Mouse (Mus musculus) neural tube, embryonic 14.5 days (tissue): ENCODE results near the gene Fam167b. TPM values are rescaled to one million over a fixed set of nuclear protein-coding genes. Genes with fewer than 3 reads are reported as not detected.
"Not testable (repeated sequence)": the region's sequence is repeated elsewhere in the genome, so short reads cannot be mapped to it uniquely, and the experiment has no call there.

ENCODE experiments used
- ATAC-seq: fragments of 200-750 bp; cut with Nextera tagmentation; 2 replicates; pipeline ENCODE4 v1.8.0; 2017; ENCODE audit warnings: low read depth, mild to moderate bottlenecking, moderate TSS enrichment, moderate library complexity
- H3K27ac ChIP-seq: fragments of 300-500 bp; sonication (generic); 2 replicates; pipeline ENCODE4 v1.5.1; 2014; ENCODE audit warnings: low read depth, mild to moderate bottlenecking, control low read depth, low read length, moderate library complexity, mixed read lengths
- H3K27me3 ChIP-seq: fragments of 300-500 bp; sonication (generic); 2 replicates; pipeline ENCODE4 v1.6.1; 2014; ENCODE audit warnings: low read length; ENCODE audit not compliant: control insufficient read depth, insufficient read depth
- H3K36me3 ChIP-seq: fragments of 300-500 bp; sonication (generic); 2 replicates; pipeline ENCODE4 v1.6.1; 2014; ENCODE audit warnings: low read length, mixed read lengths; ENCODE audit not compliant: control insufficient read depth, insufficient read depth
- H3K4me1 ChIP-seq: fragments of 300-500 bp; sonication (generic); 2 replicates; pipeline ENCODE4 v1.6.1; 2014; ENCODE audit warnings: low read length; ENCODE audit not compliant: control insufficient read depth, insufficient read depth
- H3K4me2 ChIP-seq: fragments of 300-500 bp; sonication (generic); 2 replicates; pipeline ENCODE4 v1.6.1; 2014; ENCODE audit warnings: mild to moderate bottlenecking, low read depth, low read length, control low read depth
- H3K4me3 ChIP-seq: fragments of 300-500 bp; sonication (generic); 2 replicates; pipeline ENCODE4 v1.5.1; 2014; ENCODE audit warnings: low read depth, low read length, control low read depth, mixed read lengths
- H3K9ac ChIP-seq: fragments of 300-500 bp; sonication (generic); replicated peaks from 2 replicates; pipeline ENCODE4 v1.6.1; 2014; ENCODE audit warnings: low read depth, mild to moderate bottlenecking, control low read depth, low read length, mixed read lengths
- H3K9me3 ChIP-seq: fragments of 300-500 bp; sonication (generic); 2 replicates; pipeline ENCODE4 v1.6.1; 2016; ENCODE audit warnings: low read length; ENCODE audit not compliant: control insufficient read depth
- WGBS: fragments of 180-500 bp; shearing (Covaris S2); extraction: QIAGEN DNeasy Blood & Tissue Kit; methylation state at CpG from one replicate; pipeline ENCODE4 v1.1.7; 2014; 5-methylcytosine and 5-hydroxymethylcytosine counted together
- polyA plus RNA-seq: library from polyadenylated mRNA; unstranded; fragments of >200 nt; fragmentation: Nextera tagmentation; extraction: Ambion mirVana; gene quantifications from 2 replicates; pipeline ENCODE4 v1.2.1, GENCODE M21; 2014

Fam167b gene
- polyA plus RNA-seq, 1 experiment from 2014 or later, result not detected

GRCm38 (mm10) chr4:129557256-129557808 lies 21.0 kb downstream of the Fam167b start:
- 83% methylated on average over 9 of the region's 9 CpGs for WGBS
- no peak overlapping the region for H3K9ac ChIP-seq
- ATAC-seq, result no peak
- no peaks in the 10 kb centered on the region for H3K27me3 ChIP-seq
- H3K9me3 ChIP-seq, result no peaks in the 10 kb centered on the region
- H3K36me3 ChIP-seq, result no peaks in the 10 kb centered on the region
- H3K4me2 ChIP-seq, result peak overlapping the region; percentile 52; the same call in 1 of the 2 replicates
- peaks cover 2% of the 10 kb centered on the region; the same call in 1 of the 2 replicates for H3K4me1 ChIP-seq
- no peak overlapping the region for H3K27ac ChIP-seq
- H3K4me3 ChIP-seq, result no peak overlapping the region

- H3K27ac ChIP-seq, result no peak overlapping the region
- peak; percentile 76 for ATAC-seq
- H3K27me3 ChIP-seq, result no peaks in the 10 kb centered on the region
- WGBS, result 7% methylated on average over 30 of the region's 33 CpGs
- peak overlapping the region; percentile 37 for H3K9ac ChIP-seq
- peak overlapping the region; percentile 52 for H3K4me2 ChIP-seq
- H3K9me3 ChIP-seq, result no peaks in the 10 kb centered on the region
- H3K4me1 ChIP-seq, result peaks cover 2% of the 10 kb centered on the region; the same call in 1 of the 2 replicates
- no peaks in the 10 kb centered on the region for H3K36me3 ChIP-seq
- H3K4me3 ChIP-seq, result peak overlapping the region; percentile 30
Observed at GRCm38 (mm10) chr4:129556532-129557223, 21.7 kb downstream of the Fam167b start.

- no peaks in the 10 kb centered on the region for H3K27me3 ChIP-seq
- H3K4me2 ChIP-seq, result peak overlapping the region; percentile 52
- peak overlapping the region; percentile 37 for H3K9ac ChIP-seq
- peak overlapping the region; percentile 30 for H3K4me3 ChIP-seq
- H3K36me3 ChIP-seq, result no peaks in the 10 kb centered on the region
- WGBS, result under 1% methylated on average over 24 of the region's 24 CpGs
- peak; percentile 80 for ATAC-seq
- peak overlapping the region; percentile 3 for H3K27ac ChIP-seq
- H3K9me3 ChIP-seq, result no peaks in the 10 kb centered on the region
- H3K4me1 ChIP-seq, result peaks cover 2% of the 10 kb centered on the region; the same call in 1 of the 2 replicates
Observed at GRCm38 (mm10) chr4:129555862-129556531, 22.4 kb downstream of the Fam167b start.

- Histone ChIP-seq H3K4me2 (peak overlapping the region; percentile 52), H3K4me3 (peak overlapping the region; percentile 30), H3K9ac (peak overlapping the region; percentile 37), H3K27me3 (no peaks in the 10 kb centered on the region), H3K4me1 (peaks cover 2% of the 10 kb centered on the region; the same call in 1 of the 2 replicates), H3K36me3 (no peaks in the 10 kb centered on the region), H3K27ac (peak overlapping the region; percentile 3; the same call in 1 of the 2 replicates), H3K9me3 (no peaks in the 10 kb centered on the region)
- peak; percentile 22; the same call in 1 of the 2 replicates for ATAC-seq
- WGBS, result 2% methylated on average over 16 of the region's 16 CpGs
Observed at GRCm38 (mm10) chr4:129555421-129555861, 22.9 kb downstream of the Fam167b start.

GRCm38 (mm10) chr4:129554512-129554911 lies 23.8 kb downstream of the Fam167b start:
- H3K4me3 ChIP-seq, H3K9ac ChIP-seq: not testable (repeated sequence)
- 52% methylated on average over 4 of the region's 6 CpGs for WGBS

GRCm38 (mm10) chr4:129550295-129550694 lies 28.1 kb downstream of the Fam167b start:
- Histone ChIP-seq H3K9me3 (no peaks in the 10 kb centered on the region), H3K4me2 (no peak overlapping the region), H3K4me3 (no peak overlapping the region), H3K27me3 (no peaks in the 10 kb centered on the region), H3K4me1 (no peaks in the 10 kb centered on the region; the same call in 1 of the 2 replicates), H3K27ac (no peak overlapping the region), H3K9ac (no peak overlapping the region), H3K36me3 (no peaks in the 10 kb centered on the region)
- ATAC-seq, result no peak
- 90% methylated on average over 1 of the region's 1 CpGs for WGBS

More at GRCm38 (mm10) chr4:129554512-129554911, 23.8 kb downstream of the Fam167b start:
- H3K4me1 ChIP-seq, ATAC-seq, H3K4me2 ChIP-seq, H3K27me3 ChIP-seq, H3K9me3 ChIP-seq, H3K27ac ChIP-seq, H3K36me3 ChIP-seq: not testable (repeated sequence)

- 94% methylated on average over 2 of the region's 2 CpGs for WGBS
- Histone ChIP-seq H3K4me2 (no peak overlapping the region), H3K36me3 (no peaks in the 10 kb centered on the region), H3K27me3 (no peaks in the 10 kb centered on the region), H3K9ac (no peak overlapping the region), H3K9me3 (no peaks in the 10 kb centered on the region), H3K4me3 (no peak overlapping the region), H3K4me1 (no peaks in the 10 kb centered on the region), H3K27ac (no peak overlapping the region)
- no peak for ATAC-seq
Observed at GRCm38 (mm10) chr4:129549306-129549705, 29.0 kb downstream of the Fam167b start.

GRCm38 (mm10) chr4:129547631-129548030 lies 30.7 kb downstream of the Fam167b start:
- H3K9ac ChIP-seq, H3K4me2 ChIP-seq, H3K4me1 ChIP-seq, H3K27ac ChIP-seq, H3K9me3 ChIP-seq, ATAC-seq, H3K27me3 ChIP-seq, H3K36me3 ChIP-seq, H3K4me3 ChIP-seq: not testable (repeated sequence)
- 93% methylated on average over 4 of the region's 4 CpGs for WGBS

GRCm38 (mm10) chr4:129544106-129544505 lies 34.2 kb downstream of the Fam167b start:
- no peaks in the 10 kb centered on the region for H3K36me3 ChIP-seq
- 80% methylated on average over 4 of the region's 4 CpGs for WGBS
- H3K9ac ChIP-seq, result no peak overlapping the region
- peak overlapping the region; percentile 28; the same call in 1 of the 2 replicates for H3K27ac ChIP-seq
- no peak for ATAC-seq
- H3K4me2 ChIP-seq, result no peak overlapping the region
- no peaks in the 10 kb centered on the region for H3K9me3 ChIP-seq
- H3K27me3 ChIP-seq, result no peaks in the 10 kb centered on the region
- H3K4me3 ChIP-seq, result no peak overlapping the region
- peaks cover 13% of the 10 kb centered on the region for H3K4me1 ChIP-seq
